Mouse (Mus musculus) left cerebral cortex, postnatal 25 days (tissue): ENCODE measurements around the gene Zfp51. TPM values are rescaled to one million over a fixed set of nuclear protein-coding genes. Genes with fewer than 3 reads are reported as not detected.
A peak's percentile ranks its signal among the peaks of the same experiment; 100 is the strongest.

Experiments used
- DNase-seq, 2 experiments: peaks; one replicate each; pipeline ENCODE4 v3.0.0; 2022; ENCODE audit warnings: low spot score in 2 of 2, mixed read lengths in 1 of 2
- intact Hi-C: fragments of 180-260 bp; cut with DNase I; formaldehyde crosslinking; loops from one replicate; pipeline ENCODE4 v1.15.1; 2025
- total RNA-seq, 2 experiments: library from RNA; stranded (reverse); gene quantifications; 2 replicates each; pipeline ENCODE4 v1.2.3; 2021

The Zfp51 gene
- total RNA-seq, 2 experiments from 2014 or later: 4.0 to 4.6 TPM

DNA sequence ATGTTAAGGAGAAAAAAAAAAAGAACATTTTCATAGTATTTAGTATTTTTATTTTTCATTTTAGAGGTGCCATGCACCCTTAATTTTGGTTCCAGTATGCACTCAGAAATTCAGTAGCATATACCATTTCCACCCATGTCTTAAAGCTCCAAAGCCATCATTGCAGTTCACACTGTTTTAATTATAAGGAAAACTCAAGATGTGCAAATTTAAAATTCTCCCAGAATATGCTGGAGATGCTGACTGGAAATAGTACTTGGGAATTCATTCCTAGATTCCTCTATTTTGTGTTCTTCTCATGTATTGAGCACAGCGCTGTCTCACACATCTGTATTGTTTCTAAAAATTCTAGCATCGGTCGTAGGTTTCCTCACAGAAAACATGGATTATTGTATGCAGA lies 56.1 kb downstream of the Zfp51 start:
- peak in 1 of 2 experiments; percentile 54 for DNase-seq
- intact Hi-C loops: loop anchor here (2.0 kb wide), 1 partner anchor 17 kb away; the partner anchor contains the start of gene Zfp53

DNA sequence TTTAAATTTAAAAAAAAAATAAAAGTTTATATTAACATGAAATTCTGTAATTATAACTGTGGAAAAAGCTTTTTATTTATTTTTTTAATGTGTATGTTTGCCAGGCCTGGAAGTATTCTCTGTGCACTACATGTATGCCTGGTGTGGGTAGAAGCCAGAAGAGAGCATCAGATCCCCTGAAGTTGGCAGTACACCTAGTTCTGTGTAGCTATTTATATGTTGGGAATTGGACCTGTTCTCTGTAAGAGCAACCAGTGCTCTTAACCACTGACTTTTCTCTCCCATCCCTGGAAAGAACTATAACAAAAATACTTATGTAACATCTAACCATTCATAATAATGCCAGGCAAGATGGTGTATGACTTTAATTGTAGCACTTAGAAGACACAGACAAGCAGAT lies 59.6 kb downstream of the Zfp51 start:
- no peak for DNase-seq
- intact Hi-C loops: no loop called here

Other genes starting within 250 kb of the Zfp51 start
- gene Vmn1r234, start 224.3 kb upstream of the Zfp51 start, total RNA-seq: not detected
- gene Vmn1r235, start 194.0 kb upstream of the Zfp51 start, total RNA-seq: not detected
- not detected for gene Vmn1r236, start 167.4 kb upstream of the Zfp51 start, total RNA-seq
- gene Vmn1r237, start 138.5 kb upstream of the Zfp51 start, total RNA-seq: not detected
- 1 to 10 TPM; 1.2 to 1.3 TPM for gene Zfp677, start 66.6 kb upstream of the Zfp51 start, total RNA-seq
- 1 to 10 TPM in 1 of 2 experiments, under 1 TPM in 1; 0.64 to 1.0 TPM for gene Zfp54, start 27.1 kb upstream of the Zfp51 start, total RNA-seq
- gene Zfp53, start 38.6 kb downstream of the Zfp51 start, total RNA-seq: 1 to 10 TPM; 4.0 to 4.7 TPM
- 1 to 10 TPM; 6.0 to 6.3 TPM for gene Zfp52, start 85.2 kb downstream of the Zfp51 start, total RNA-seq
- 10 to 100 TPM; 11.9 to 12.1 TPM for gene Zfp948, start 116.6 kb downstream of the Zfp51 start, total RNA-seq
- 10 to 100 TPM; 10.9 to 13.8 TPM for gene Zfp983, start 200.2 kb downstream of the Zfp51 start, total RNA-seq
- gene Gm10226, start 241.5 kb downstream of the Zfp51 start, total RNA-seq: 1 to 10 TPM; 5.2 to 5.4 TPM